Mouse (Mus musculus) cerebellum, adult 8-10 months (tissue): ENCODE data around the gene Krtap4-16.
"Not testable (repeated sequence)": the region's sequence is repeated elsewhere in the genome, so short reads cannot be mapped to it uniquely, and the experiment has no call there.

Source experiments
- DNase-seq: peaks from one replicate; pipeline ENCODE4 v3.0.0; 2022

Gene Krtap4-16

DNA sequence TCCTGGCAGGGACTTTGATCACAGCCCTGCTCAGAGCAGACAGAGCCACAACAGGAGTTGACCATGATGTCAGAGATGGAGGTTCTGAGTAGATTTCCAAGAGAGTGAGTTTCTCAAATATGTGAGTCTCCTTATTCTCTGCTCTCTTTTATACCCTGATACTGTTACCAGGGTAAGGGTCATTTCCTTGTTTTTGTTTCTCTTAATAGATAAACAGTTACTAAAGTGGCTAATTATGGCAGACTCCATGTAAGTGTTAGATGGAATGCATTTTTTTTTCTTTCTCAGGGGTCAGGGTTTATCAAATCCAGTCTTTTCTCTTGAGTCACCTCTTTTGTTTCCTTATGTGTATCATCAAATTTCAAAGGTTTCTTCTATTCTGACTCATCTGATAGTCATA is at the start of gene Krtap4-16:
Krtap4-16 (minus strand) TSS at position 101 of the 400 bp plus-strand sequence.
- DNase-seq: no peak

DNA sequence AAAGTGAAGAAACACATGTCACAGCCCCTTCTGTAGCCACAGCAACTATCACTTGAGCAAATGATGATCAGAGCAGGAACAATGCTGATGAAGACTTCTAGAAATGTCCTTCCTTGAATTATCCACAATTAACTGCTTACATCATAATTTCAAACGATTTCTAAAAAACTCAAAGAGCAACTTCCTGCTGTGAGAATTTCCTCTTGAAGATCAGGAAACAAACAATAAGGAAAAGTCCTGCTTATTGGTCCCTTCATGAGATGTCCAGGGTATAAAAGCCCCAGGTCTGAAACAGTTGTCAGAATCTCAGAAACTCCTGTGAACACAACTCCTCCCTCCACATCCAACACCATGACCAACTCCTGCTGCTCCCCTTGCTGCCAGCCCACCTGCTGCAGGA is 27.5 kb upstream of the Krtap4-16 start, which contains the start of gene Gm11567:
Gm11567 (plus strand) TSS at position 301 of the 400 bp plus-strand sequence.
- DNase-seq: not testable (repeated sequence)

DNA sequence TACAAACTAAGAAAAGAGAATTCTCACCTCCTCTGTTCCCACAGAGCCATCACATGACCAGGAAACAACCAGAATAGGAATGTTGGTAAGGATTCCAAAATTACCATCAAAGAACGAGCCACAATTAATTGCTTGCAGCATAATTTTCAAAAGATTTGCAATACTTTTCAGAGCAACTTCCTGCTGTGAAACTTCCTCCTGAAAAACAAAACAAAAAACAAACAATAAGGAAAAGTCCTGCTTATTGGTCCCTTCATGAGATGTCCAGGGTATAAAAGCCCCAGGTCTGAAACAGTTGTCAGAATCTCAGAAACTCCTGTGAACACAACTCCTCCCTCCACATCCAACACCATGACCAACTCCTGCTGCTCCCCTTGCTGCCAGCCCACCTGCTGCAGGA is 21.7 kb upstream of the Krtap4-16 start, which contains the start of gene Krtap9-1:
Krtap9-1 (plus strand) TSS at position 301 of the 400 bp plus-strand sequence.
- not testable (repeated sequence) for DNase-seq

DNA sequence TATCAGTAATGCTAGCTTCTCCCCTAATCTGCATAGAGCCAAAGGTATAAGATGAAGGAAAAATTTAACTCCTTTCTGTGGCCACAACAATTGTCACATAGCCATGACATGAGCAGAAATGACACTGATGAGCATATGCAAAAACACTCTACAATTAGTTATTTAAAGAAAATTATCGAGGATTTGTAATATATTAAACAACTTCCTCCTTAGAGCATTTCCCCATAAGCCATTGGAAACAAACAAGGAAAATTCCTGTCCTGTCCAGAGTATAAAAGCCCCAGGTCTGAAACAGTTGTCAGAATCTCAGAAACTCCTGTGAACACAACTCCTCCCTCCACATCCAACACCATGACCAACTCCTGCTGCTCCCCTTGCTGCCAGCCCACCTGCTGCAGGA is 12.8 kb upstream of the Krtap4-16 start, which contains the start of gene Gm11559:
Gm11559 (plus strand) TSS at position 301 of the 400 bp plus-strand sequence.
- not testable (repeated sequence) for DNase-seq

DNA sequence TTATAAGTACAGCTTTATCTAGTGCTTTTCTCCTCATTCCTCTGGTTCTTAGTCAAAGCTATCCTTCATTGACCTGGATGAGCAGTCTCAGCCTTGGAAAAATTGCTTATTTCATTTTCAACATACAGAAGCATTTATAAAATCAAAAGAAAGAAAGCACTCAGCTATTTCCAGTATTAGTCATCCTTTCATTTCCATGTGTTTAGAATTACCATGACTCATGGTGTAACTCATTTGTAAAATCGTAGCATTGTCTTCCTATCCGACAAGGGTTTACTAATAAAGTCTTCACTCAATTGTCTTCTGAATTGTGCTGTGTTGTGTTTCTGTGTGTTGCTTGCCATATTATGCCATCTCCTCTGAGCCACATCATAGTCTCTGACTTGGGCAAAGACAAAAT is 7.4 kb upstream of the Krtap4-16 start:
- DNase-seq: no peak

DNA sequence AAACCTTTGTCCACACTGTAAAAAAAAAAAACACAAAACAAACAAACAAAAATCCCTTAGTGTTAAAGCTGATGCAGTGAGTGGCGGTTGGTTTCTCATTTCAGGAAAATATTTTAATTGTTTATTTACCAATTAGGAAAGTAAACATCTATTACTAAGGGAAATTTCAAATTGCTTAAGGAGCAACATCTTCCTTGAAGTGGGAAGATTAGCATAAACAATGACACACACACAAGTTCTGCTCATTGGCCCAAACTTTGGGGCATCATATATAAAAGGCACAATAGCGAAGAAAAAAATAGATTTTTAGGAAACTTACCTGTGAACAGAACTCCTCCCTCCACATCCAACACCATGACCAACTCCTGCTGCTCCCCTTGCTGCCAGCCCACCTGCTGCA is 6.2 kb upstream of the Krtap4-16 start, which contains the start of gene Gm11568:
Gm11568 (plus strand) TSS at position 301 of the 400 bp plus-strand sequence.
- DNase-seq: no peak

DNA sequence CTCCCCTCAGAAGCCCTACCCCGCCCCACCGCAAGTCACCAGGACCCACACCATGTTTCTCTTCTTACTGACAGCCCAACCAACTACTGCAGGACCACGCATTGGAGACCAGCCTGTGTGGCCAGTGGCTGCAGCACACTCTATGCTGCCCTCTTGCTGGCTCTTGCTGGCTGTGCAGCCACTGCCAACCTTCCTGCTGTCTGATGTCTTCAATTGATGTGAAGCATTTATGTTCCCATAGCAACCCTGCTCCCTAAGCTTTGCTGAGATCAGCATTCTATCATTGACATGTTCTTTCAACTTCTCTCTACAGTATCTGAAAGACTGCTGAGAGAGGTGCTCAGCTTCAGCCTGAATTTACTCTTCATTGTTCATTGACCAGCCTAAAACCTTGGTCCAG is 2.7 kb upstream of the Krtap4-16 start:
- DNase-seq: no peak

DNA sequence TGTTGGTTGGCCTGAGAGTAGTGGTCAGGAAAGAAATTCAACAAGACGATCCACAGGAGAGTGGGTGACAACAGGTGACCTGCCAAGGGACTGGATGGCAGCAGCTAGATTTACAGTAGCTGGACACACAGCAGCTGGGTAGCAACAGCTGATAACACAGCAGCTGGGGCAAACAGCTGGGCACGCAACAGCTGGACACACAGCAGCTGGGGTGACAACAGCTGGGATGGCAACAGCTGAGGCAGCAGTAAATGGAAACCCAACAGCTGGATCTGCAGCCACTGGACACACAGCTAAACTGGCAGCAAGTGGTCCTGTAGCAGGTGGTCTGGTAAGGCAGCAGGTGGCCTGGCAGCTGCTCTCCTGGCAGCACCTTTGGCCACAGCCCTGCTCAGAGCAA is 4.7 kb downstream of the Krtap4-16 start:
- no peak for DNase-seq

DNA sequence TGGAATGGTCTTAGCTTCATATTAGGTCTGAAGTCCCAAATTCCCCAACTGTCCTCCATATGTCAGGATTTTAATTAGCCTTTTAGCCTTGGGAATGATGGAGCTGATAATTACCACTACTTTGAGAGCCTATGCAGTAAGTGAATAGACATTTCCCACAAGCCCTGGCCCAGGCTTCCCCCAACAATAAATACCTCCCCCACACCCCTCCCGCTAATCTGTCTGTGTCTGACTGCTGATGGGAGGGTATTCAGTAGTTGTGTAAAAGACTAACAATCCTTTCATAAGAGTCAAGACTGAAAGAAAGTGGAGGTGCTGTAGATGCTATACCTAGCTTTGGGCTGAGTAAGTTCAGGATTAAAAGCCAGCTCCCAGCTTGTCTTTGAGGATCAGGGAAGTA is 9.2 kb downstream of the Krtap4-16 start:
- DNase-seq: no peak

DNA sequence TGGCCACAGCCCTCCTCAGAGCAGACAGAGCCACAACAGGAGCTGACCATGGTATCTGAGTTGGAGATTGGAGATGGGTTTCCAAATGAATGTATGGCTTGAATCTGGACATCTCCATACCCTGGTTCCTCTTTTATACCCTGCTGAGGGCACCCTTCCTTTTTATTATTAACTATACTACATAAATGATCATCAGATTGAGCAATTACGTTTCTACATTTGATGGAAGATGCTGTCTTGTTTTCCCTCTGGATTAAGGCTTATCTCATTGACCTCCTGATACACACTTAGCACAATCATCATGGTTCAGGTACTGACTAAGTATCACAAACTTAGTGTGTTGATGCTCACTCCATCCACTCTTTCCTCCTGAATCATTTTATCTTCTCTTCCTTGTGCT is 13.4 kb downstream of the Krtap4-16 start, which contains the start of gene 2300003K06Rik:
2300003K06Rik (minus strand) TSS at position 101 of the 400 bp plus-strand sequence.
- DNase-seq: no peak

DNA sequence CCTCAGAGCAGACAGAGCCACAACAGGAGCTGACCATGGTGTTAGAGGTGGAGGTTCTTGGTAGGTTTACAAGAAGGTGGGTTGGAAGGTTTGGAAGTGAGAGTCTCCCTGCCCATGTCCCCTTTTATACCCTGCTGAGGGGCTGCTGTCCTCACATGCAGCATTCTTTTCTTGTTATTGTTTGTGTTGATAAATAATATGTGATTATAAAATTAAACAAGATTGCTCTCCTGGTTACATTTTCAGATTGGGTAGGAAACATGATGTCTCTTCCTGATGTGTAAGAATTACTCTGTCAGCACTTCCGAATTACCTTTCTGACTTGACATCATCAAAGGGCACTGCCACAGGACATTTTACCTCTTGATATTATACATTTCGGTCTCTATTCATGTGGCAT is 35.8 kb downstream of the Krtap4-16 start, which contains the start of gene Gm11564:
Gm11564 (minus strand) TSS at position 101 of the 400 bp plus-strand sequence.
- DNase-seq: not testable (repeated sequence)

DNA sequence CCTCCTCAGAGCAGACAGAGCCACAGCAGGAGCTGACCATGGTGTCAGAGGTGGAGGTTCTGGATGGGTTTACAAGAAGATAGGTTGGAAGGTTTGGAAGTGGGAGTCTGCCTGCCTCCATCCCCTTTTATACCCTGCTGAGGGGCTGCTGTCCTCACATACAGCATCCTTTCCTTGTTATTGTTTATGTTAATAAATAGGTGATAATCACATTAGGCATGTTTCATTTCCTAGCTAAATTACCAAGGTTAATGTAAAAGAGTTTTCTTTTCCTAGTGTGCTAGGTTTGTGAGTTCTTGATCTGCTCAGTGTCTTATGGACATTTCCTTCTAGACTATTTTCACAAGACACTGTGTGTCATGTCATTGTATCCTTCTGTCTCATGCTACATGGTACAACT is 41.6 kb downstream of the Krtap4-16 start, which contains the start of gene Krtap4-13:
Krtap4-13 (minus strand) TSS at position 101 of the 400 bp plus-strand sequence.
- not testable (repeated sequence) for DNase-seq

DNA sequence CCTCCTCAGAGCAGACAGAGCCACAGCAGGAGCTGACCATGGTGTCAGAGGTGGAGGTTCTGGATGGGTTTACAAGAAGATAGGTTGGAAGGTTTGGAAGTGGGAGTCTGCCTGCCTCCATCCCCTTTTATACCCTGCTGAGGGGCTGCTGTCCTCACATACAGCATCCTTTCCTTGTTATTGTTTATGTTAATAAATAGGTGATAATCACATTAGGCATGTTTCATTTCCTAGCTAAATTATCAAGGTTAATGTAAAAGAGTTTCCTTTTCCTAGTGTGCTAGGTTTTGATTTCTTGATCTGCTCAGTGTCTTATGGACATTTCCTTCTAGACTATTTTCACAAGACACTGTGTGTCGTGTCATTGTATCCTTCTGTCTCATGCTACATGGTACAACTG is 47.1 kb downstream of the Krtap4-16 start, which contains the start of gene Gm11554:
Gm11554 (minus strand) TSS at position 101 of the 400 bp plus-strand sequence.
- not testable (repeated sequence) for DNase-seq
